Comparison of ENCODE assay signal across 10 mouse cellular contexts in the genomic region with DNA sequence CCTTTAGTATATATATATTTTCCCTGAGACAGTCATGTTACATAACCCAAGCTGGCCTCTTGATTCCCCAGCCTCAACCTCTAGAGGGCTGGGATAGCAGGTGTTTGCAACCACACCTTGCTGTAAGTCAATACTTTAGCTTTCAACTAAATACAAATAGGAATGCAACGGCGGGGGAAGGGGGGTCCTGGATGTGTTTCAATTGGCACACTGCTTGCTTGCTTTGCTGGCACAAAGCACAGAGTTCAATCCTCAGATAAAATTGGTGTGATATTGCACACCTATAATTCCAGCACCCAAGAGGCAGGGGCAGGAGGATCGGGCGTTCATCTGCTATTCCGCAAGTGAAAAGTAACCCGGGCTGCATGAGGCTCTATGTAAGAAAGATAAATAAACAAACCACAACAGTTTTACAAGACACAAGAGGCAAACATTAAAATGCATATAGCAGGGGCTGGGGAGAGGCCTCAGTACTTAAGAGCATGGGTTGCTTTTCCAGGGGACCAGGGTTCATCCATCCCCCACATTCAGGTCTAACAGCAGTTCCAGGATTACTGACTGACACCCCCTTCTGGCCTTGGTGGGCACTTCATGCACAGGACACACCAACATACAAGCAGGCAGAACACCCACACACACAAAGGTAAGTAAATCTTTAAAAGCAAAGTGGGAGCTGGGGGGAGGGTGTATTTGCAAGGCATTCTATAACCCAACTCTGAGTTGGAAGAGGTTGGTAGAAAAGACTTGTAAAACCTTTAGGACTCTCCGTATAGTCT. TPM values are rescaled to one million over a fixed set of nuclear protein-coding genes. Genes with fewer than 3 reads are reported as not detected.
DNase-seq lines count a peak whose midpoint lies in the region; ATAC-seq lines count a peak whose summit lies in the region.
"Had no signal": no experiment of that assay in that cellular context is flagged by ENCODE, and none has a peak within 500 bp of the region (broad histone marks: within the 10 kb centered on the region; RNA-seq: fewer than 3 reads in every experiment).

No protein-coding gene starts in this region.

- H3K4me2 ChIP-seq in midbrain, embryonic 14.5 days (ENCODE audit: low read length) = no peak overlapping the region
- H3K4me2 ChIP-seq in midbrain, embryonic 15.5 days = no peak overlapping the region
- H3K4me2 ChIP-seq: stomach, embryonic 15.5 days had no signal

- no peaks in the 10 kb centered on the region for H3K9me3 ChIP-seq in midbrain, embryonic 14.5 days (ENCODE audit: control insufficient read depth, low read length)
- no peaks in the 10 kb centered on the region for H3K9me3 ChIP-seq in midbrain, embryonic 15.5 days
- H3K9me3 ChIP-seq: embryonic facial prominence, embryonic 13.5 days; stomach, embryonic 15.5 days had no signal

- intact Hi-C loops in left cerebral cortex, postnatal 4 days (cut with DNase I) = no loop called here

- WGBS in midbrain, embryonic 14.5 days = 94% methylated on average over 7 of the region's 7 CpGs
- 90% methylated on average over 7 of the region's 7 CpGs for WGBS in midbrain, embryonic 15.5 days

- peaks cover 14% of the 10 kb centered on the region for H3K4me1 ChIP-seq in midbrain, embryonic 14.5 days (ENCODE audit: control insufficient read depth, insufficient read depth, low read length)
- peaks cover 44% of the 10 kb centered on the region for H3K4me1 ChIP-seq in midbrain, embryonic 15.5 days

- ATAC-seq in midbrain, embryonic 14.5 days (ENCODE audit: low FRiP score, low TSS enrichment) = no peak
- ATAC-seq in midbrain, embryonic 15.5 days (replicated peaks) = no peak

- no peaks in the 10 kb centered on the region for H3K27me3 ChIP-seq in midbrain, embryonic 14.5 days (ENCODE audit: control insufficient read depth, insufficient read depth, low read length)
- no peaks in the 10 kb centered on the region for H3K27me3 ChIP-seq in midbrain, embryonic 15.5 days (replicated peaks)
- H3K27me3 ChIP-seq: embryonic facial prominence, embryonic 13.5 days; stomach, embryonic 15.5 days had no signal

- H3K36me3 ChIP-seq in midbrain, embryonic 14.5 days (ENCODE audit: control insufficient read depth, insufficient read depth, low read length) = no peaks in the 10 kb centered on the region
- no peaks in the 10 kb centered on the region for H3K36me3 ChIP-seq in midbrain, embryonic 15.5 days (replicated peaks)
- H3K36me3 ChIP-seq: embryonic facial prominence, embryonic 13.5 days; stomach, embryonic 15.5 days had no signal

- DNase-seq in embryo, embryonic 10.5 days (ENCODE audit: low spot score) = peak; percentile 39
- DNase-seq in embryo, embryonic 9.5 days (ENCODE audit: extremely low spot score) = no peak
- DNase-seq in midbrain, embryonic 14.5 days = peak; percentile 9
- DNase-seq in kidney, postnatal 14 days = peak; percentile 62
- DNase-seq in thymus, postnatal 36 days = peak; percentile 27 to 37
- no peak for DNase-seq in left cerebral cortex, postnatal 4 days
- no peak for DNase-seq in frontal cortex, postnatal 36 days (ENCODE audit: low spot score in 2 of 2)

- H3K27ac ChIP-seq in midbrain, embryonic 14.5 days (replicated peaks; ENCODE audit: low read depth, low read length) = no peak overlapping the region
- H3K27ac ChIP-seq in midbrain, embryonic 15.5 days = no peak overlapping the region
- H3K27ac ChIP-seq: embryonic facial prominence, embryonic 13.5 days; stomach, embryonic 15.5 days had no signal

- no peak overlapping the region for H3K4me3 ChIP-seq in midbrain, embryonic 14.5 days (replicated peaks; ENCODE audit: low read depth, low read length)
- H3K4me3 ChIP-seq in midbrain, embryonic 15.5 days = no peak overlapping the region
- H3K4me3 ChIP-seq: embryonic facial prominence, embryonic 13.5 days; stomach, embryonic 15.5 days had no signal

- H3K9ac ChIP-seq in midbrain, embryonic 14.5 days (replicated peaks; ENCODE audit: low read length) = no peak overlapping the region
- H3K9ac ChIP-seq in midbrain, embryonic 15.5 days = no peak overlapping the region
- H3K9ac ChIP-seq: embryonic facial prominence, embryonic 13.5 days; stomach, embryonic 15.5 days had no signal

RNA-seq across cellular contexts. Expression of a gene that starts 2.5 kb away (rescaled TPM):
- polyA plus RNA-seq in midbrain, embryonic 14.5 days (2014; fragmentation: Nextera tagmentation; extraction: Ambion mirVana) = 281 and 329 TPM in 2 replicates
- 257 and 277 TPM in 2 replicates for polyA plus RNA-seq in midbrain, embryonic 15.5 days (2015; fragmentation: Nextera tagmentation; extraction: Ambion mirVana)
- total RNA-seq in left cerebral cortex, postnatal 4 days (2021) = 100 to 1,000 TPM; 110 TPM

RNA-seq across cellular contexts. Expression of a gene that starts 5.3 kb away (rescaled TPM):
- 21.1 and 22.0 TPM in 2 replicates for polyA plus RNA-seq in midbrain, embryonic 14.5 days (2014; fragmentation: Nextera tagmentation; extraction: Ambion mirVana)
- polyA plus RNA-seq in midbrain, embryonic 15.5 days (2015; fragmentation: Nextera tagmentation; extraction: Ambion mirVana) = 17.9 and 18.2 TPM in 2 replicates
- total RNA-seq in left cerebral cortex, postnatal 4 days (2021) = 10 to 100 TPM; 42.1 to 42.9 TPM

RNA-seq across cellular contexts. Expression of a gene that starts 57.2 kb away (rescaled TPM):
- 246 and 254 TPM in 2 replicates for polyA plus RNA-seq in midbrain, embryonic 14.5 days (2014; fragmentation: Nextera tagmentation; extraction: Ambion mirVana)
- 169 and 180 TPM in 2 replicates for polyA plus RNA-seq in midbrain, embryonic 15.5 days (2015; fragmentation: Nextera tagmentation; extraction: Ambion mirVana)
- total RNA-seq in left cerebral cortex, postnatal 4 days (2021) = 100 to 1,000 TPM; 126 to 141 TPM

Comparison
In these comparisons a context has a peak if more than half of its experiments do, and no peak if none do; other contexts are left out.
1. DNase-seq: peak in embryo, embryonic 10.5 days (single experiment), midbrain, embryonic 14.5 days (single experiment), kidney, postnatal 14 days (single experiment) and thymus, postnatal 36 days (2 of 2); none in embryo, embryonic 9.5 days (single experiment), left cerebral cortex, postnatal 4 days (single experiment) and frontal cortex, postnatal 36 days (0 of 2).